ENCODE assay signal across 8 mouse cellular contexts in the genomic region with DNA sequence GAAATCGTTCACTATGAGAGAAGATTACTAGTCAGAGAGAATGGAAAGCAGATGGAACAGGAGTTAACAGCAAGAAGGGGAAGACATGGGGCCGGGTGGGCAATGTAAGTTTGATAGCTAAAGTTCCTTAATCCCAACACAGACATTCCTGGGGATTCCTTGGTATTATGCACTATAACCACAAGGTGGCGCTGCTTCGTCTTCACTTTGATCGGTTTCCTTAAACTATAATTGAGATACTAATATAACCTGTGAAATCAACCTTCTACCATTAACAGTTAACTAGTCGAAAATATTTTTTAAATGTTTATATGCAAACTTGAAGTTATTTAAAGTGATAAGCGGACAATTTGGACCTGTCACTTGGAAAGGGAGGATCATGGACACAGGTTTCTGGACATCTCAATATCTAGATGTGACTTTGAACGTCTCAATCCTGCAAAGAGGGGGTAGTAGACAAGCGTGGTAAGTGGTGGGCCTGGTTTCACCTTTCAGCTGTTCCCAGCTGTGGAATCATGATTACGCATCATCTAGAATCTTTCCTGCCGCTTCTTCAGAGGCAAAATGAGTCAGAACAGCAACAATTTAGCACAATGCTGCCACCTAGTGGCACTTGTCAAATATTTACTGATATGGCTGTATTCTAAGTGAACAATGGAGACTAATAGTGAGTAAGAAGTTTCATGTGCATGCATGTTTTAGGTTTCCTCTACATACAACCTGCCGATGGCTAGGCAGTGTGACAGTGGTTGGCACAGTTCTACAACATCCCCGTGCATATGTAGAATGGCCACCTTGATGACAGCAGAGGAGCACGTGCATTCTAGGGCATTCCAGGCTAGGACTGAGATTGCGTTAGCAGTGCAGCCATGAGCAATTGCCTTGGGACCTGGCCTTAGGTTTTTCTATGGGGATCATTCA. TPM values are rescaled to one million over a fixed set of nuclear protein-coding genes. Genes with fewer than 3 reads are reported as not detected.
A peak's percentile ranks its signal among the peaks of the same experiment; 100 is the strongest.
DNase-seq lines count a peak whose midpoint lies in the region; ATAC-seq and TF ChIP-seq lines count a peak whose summit lies in the region.

No protein-coding gene starts in this region.

- DNase-seq in ES-E14 (ENCODE audit: low read depth, low spot score), result peak; percentile 86
- DNase-seq in heart, postnatal 14 days, result peak; percentile 72 to 81
- DNase-seq in layer of hippocampus, adult 11-12 months (ENCODE audit: low spot score), result peak; percentile 78
- peak; percentile 64 for DNase-seq in liver, postnatal 0 days

- in situ Hi-C loops in ES-E14 (cut with MboI; ENCODE audit: low sequenced_read_pairs in 2 of 2, unreplicated experiment in 2 of 2), result loop anchor here in 1 of 2 experiments (5.0 kb wide), 1 partner anchor 150 kb away; no protein-coding TSS in a partner anchor

- no peaks in the 10 kb centered on the region for H3K4me1 ChIP-seq in ES-E14 (ENCODE audit: control insufficient read depth in 2 of 2, insufficient read depth in 2 of 2, low read length in 2 of 2, poor library complexity in 1 of 2)
- H3K4me1 ChIP-seq in forebrain, embryonic 13.5 days, result no peaks in the 10 kb centered on the region
- H3K4me1 ChIP-seq in liver, postnatal 0 days (ENCODE audit: insufficient read depth), result no peaks in the 10 kb centered on the region
- H3K4me1 ChIP-seq in neural tube, embryonic 13.5 days (replicated peaks), result no peaks in the 10 kb centered on the region
- H3K4me1 ChIP-seq in testis, adult 2 months (ENCODE audit: control insufficient read depth, insufficient read depth, low read length), result no peaks in the 10 kb centered on the region

- H3K4me2 ChIP-seq in forebrain, embryonic 13.5 days, result peak overlapping the region; percentile 55
- H3K4me2 ChIP-seq in liver, postnatal 0 days (ENCODE audit: low read depth, low read length), result peak overlapping the region; percentile 79
- H3K4me2 ChIP-seq in neural tube, embryonic 13.5 days, result peak overlapping the region; percentile 58

- no peak for TF ChIP-seq EP300 in liver, postnatal 0 days (IDR thresholded peaks at IDR 0.05; ENCODE audit: low read depth)

- peak; percentile 80 for ATAC-seq in cerebellum, adult (ENCODE audit: insufficient number of reproducible peaks, low FRiP score, low TSS enrichment)
- peak; percentile 86 for ATAC-seq in forebrain, embryonic 13.5 days
- ATAC-seq in liver, postnatal 0 days, result peak; percentile 63
- ATAC-seq in neural tube, embryonic 13.5 days (ENCODE audit: low read depth), result peak; percentile 92

- WGBS in forebrain, embryonic 13.5 days, result 16% methylated on average over 15 of the region's 15 CpGs
- WGBS in liver, postnatal 0 days (ENCODE audit: insufficient replicate concordance), result 14% methylated on average over 15 of the region's 15 CpGs
- WGBS in neural tube, embryonic 13.5 days, result 19% methylated on average over 15 of the region's 15 CpGs

- intact Hi-C loops in heart, postnatal 14 days (cut with DNase I), result loop anchor here (1.0 to 10.0 kb wide), 2 partner anchors 150 to 177 kb away; no protein-coding TSS in a partner anchor

- peak overlapping the region in 1 of 2 experiments; percentile 48; a peak in 2 of 4 replicates for H3K4me3 ChIP-seq in ES-E14 (ENCODE audit: insufficient read depth in 1 of 2, low read depth in 1 of 2, low read length in 2 of 2, poor library complexity in 1 of 2, severe bottlenecking in 1 of 2)
- H3K4me3 ChIP-seq in forebrain, embryonic 13.5 days, result peak overlapping the region; percentile 27
- peak overlapping the region; percentile 27 for H3K4me3 ChIP-seq in liver, postnatal 0 days (ENCODE audit: low read depth, low read length)
- H3K4me3 ChIP-seq in neural tube, embryonic 13.5 days, result peak overlapping the region; percentile 33
- peak overlapping the region; percentile 46; the same call in 1 of the 2 replicates for H3K4me3 ChIP-seq in testis, adult 2 months (ENCODE audit: control insufficient read depth, low read depth, low read length)

- H3K9ac ChIP-seq in ES-E14 (ENCODE audit: insufficient read depth, low read depth, low read length, poor library complexity, severe bottlenecking), result no peak overlapping the region
- no peak overlapping the region for H3K9ac ChIP-seq in forebrain, embryonic 13.5 days
- no peak overlapping the region for H3K9ac ChIP-seq in liver, postnatal 0 days (replicated peaks)
- peak overlapping the region; percentile 54; the same call in 1 of the 2 replicates for H3K9ac ChIP-seq in neural tube, embryonic 13.5 days

- H3K9me3 ChIP-seq in ES-E14 (ENCODE audit: control insufficient read depth, insufficient read depth, low read depth, low read length), result no peaks in the 10 kb centered on the region
- H3K9me3 ChIP-seq in forebrain, embryonic 13.5 days (replicated peaks), result no peaks in the 10 kb centered on the region
- H3K9me3 ChIP-seq in liver, postnatal 0 days (ENCODE audit: low read length), result no peaks in the 10 kb centered on the region
- H3K9me3 ChIP-seq in neural tube, embryonic 13.5 days, result no peaks in the 10 kb centered on the region

- no peaks in the 10 kb centered on the region for H3K36me3 ChIP-seq in ES-E14 (ENCODE audit: control insufficient read depth, insufficient read depth, low read length, poor library complexity, severe bottlenecking)
- H3K36me3 ChIP-seq in forebrain, embryonic 13.5 days (ENCODE audit: poor library complexity, severe bottlenecking), result no peaks in the 10 kb centered on the region
- H3K36me3 ChIP-seq in liver, postnatal 0 days (replicated peaks; ENCODE audit: insufficient read depth, low read length), result no peaks in the 10 kb centered on the region
- no peaks in the 10 kb centered on the region for H3K36me3 ChIP-seq in neural tube, embryonic 13.5 days
- no peaks in the 10 kb centered on the region for H3K36me3 ChIP-seq in testis, adult 2 months (ENCODE audit: control insufficient read depth, insufficient read depth, low read length)

- no peak for TF ChIP-seq POLR2A in testis, adult 2 months (IDR thresholded peaks at IDR 0.05; ENCODE audit: control insufficient read depth, low read depth, low read length)

- no peaks in the 10 kb centered on the region for H3K27me3 ChIP-seq in forebrain, embryonic 13.5 days
- H3K27me3 ChIP-seq in liver, postnatal 0 days (ENCODE audit: insufficient read depth, low read length), result no peaks in the 10 kb centered on the region
- no peaks in the 10 kb centered on the region for H3K27me3 ChIP-seq in neural tube, embryonic 13.5 days
- H3K27me3 ChIP-seq in testis, adult 2 months (ENCODE audit: control insufficient read depth, insufficient read depth, low read length), result no peaks in the 10 kb centered on the region

- H3K27ac ChIP-seq in ES-E14 (ENCODE audit: insufficient read depth, low read depth, low read length, poor library complexity, severe bottlenecking), result no peak overlapping the region
- no peak overlapping the region for H3K27ac ChIP-seq in forebrain, embryonic 13.5 days
- H3K27ac ChIP-seq in liver, postnatal 0 days (ENCODE audit: low read depth), result no peak overlapping the region
- H3K27ac ChIP-seq in neural tube, embryonic 13.5 days (replicated peaks), result no peak overlapping the region
- no peak overlapping the region for H3K27ac ChIP-seq in testis, adult 2 months (ENCODE audit: control insufficient read depth, insufficient read depth, low read depth, low read length)

- TF ChIP-seq CTCF in liver, postnatal 0 days (IDR thresholded peaks at IDR 0.05; ENCODE audit: low read depth), result peak; percentile 82
- TF ChIP-seq CTCF in testis, adult 2 months (IDR thresholded peaks at IDR 0.05; ENCODE audit: control insufficient read depth, insufficient read depth, insufficient replicate concordance, low read depth, low read length), result peak; percentile 17; the same call in 1 of the 2 replicates

TF ChIP-seq in ES-E14, 5 proteins besides CTCF, POLR2A, EP300 and RAD21 (continues in another document):
- TF ChIP-seq ZC3H11A (IDR thresholded peaks at IDR 0.05; ENCODE audit: borderline replicate concordance, low read depth, low read length) (no peak), ZNF384 (IDR thresholded peaks at IDR 0.05; ENCODE audit: low read depth, low read length) (no peak), MAFK (IDR thresholded peaks at IDR 0.05; ENCODE audit: insufficient read depth, low read depth, low read length) (no peak)

RNA-seq across cellular contexts. Expression of gene Cstl1, which starts 2.0 kb away (rescaled TPM):
- not detected in 2 replicates for total RNA-seq in ES-E14 (2012; rRNA removed)
- polyA plus RNA-seq in forebrain, embryonic 13.5 days (2015; fragmentation: Nextera tagmentation; extraction: Ambion mirVana), result not detected in 2 replicates
- total RNA-seq in heart, postnatal 14 days (2021), result not detected
- polyA plus RNA-seq in liver, postnatal 0 days (2015; fragmentation: Nextera tagmentation; extraction: Ambion mirVana), result not detected in 2 replicates
- not detected in 2 replicates for polyA plus RNA-seq in neural tube, embryonic 13.5 days (2015; fragmentation: Nextera tagmentation; extraction: Ambion mirVana)
- polyA plus RNA-seq in testis, adult 2 months (2012; rRNA removed), result 128 and 160 TPM in 2 replicates

RNA-seq across cellular contexts. Expression of gene Cst11, which starts 19.1 kb away (rescaled TPM):
- not detected in 2 replicates for total RNA-seq in ES-E14 (2012; rRNA removed)
- not detected in 2 replicates for polyA plus RNA-seq in forebrain, embryonic 13.5 days (2015; fragmentation: Nextera tagmentation; extraction: Ambion mirVana)
- total RNA-seq in heart, postnatal 14 days (2021), result not detected
- polyA plus RNA-seq in liver, postnatal 0 days (2015; fragmentation: Nextera tagmentation; extraction: Ambion mirVana), result not detected in 2 replicates
- not detected in 2 replicates for polyA plus RNA-seq in neural tube, embryonic 13.5 days (2015; fragmentation: Nextera tagmentation; extraction: Ambion mirVana)
- not detected in 2 replicates for polyA plus RNA-seq in testis, adult 2 months (2012; rRNA removed)

RNA-seq across cellular contexts. Expression of gene Napb, which starts 19.9 kb away (rescaled TPM):
- total RNA-seq in ES-E14 (2012; rRNA removed), result 4.2 and 5.4 TPM in 2 replicates
- 20.3 and 23.6 TPM in 2 replicates for polyA plus RNA-seq in forebrain, embryonic 13.5 days (2015; fragmentation: Nextera tagmentation; extraction: Ambion mirVana)
- total RNA-seq in heart, postnatal 14 days (2021), result 1 to 10 TPM; 1.6 to 2.1 TPM
- polyA plus RNA-seq in liver, postnatal 0 days (2015; fragmentation: Nextera tagmentation; extraction: Ambion mirVana), result 0.39 and 0.41 TPM in 2 replicates
- polyA plus RNA-seq in neural tube, embryonic 13.5 days (2015; fragmentation: Nextera tagmentation; extraction: Ambion mirVana), result 50.0 and 54.0 TPM in 2 replicates
- 0.84 and 1.2 TPM in 2 replicates for polyA plus RNA-seq in testis, adult 2 months (2012; rRNA removed)

RNA-seq across cellular contexts. Expression of gene 8030411F24Rik, which starts 29.7 kb away (rescaled TPM):
- total RNA-seq in ES-E14 (2012; rRNA removed), result 1.3 TPM in 1 of 2 replicates, not detected in the other
- polyA plus RNA-seq in forebrain, embryonic 13.5 days (2015; fragmentation: Nextera tagmentation; extraction: Ambion mirVana), result not detected in 2 replicates
- total RNA-seq in heart, postnatal 14 days (2021), result not detected
- polyA plus RNA-seq in liver, postnatal 0 days (2015; fragmentation: Nextera tagmentation; extraction: Ambion mirVana), result not detected in 2 replicates
- not detected in 2 replicates for polyA plus RNA-seq in neural tube, embryonic 13.5 days (2015; fragmentation: Nextera tagmentation; extraction: Ambion mirVana)
- 15.4 and 23.7 TPM in 2 replicates for polyA plus RNA-seq in testis, adult 2 months (2012; rRNA removed)

RNA-seq across cellular contexts. Expression of gene Cst12, which starts 37.0 kb away (rescaled TPM):
- total RNA-seq in ES-E14 (2012; rRNA removed), result not detected in 2 replicates
- polyA plus RNA-seq in forebrain, embryonic 13.5 days (2015; fragmentation: Nextera tagmentation; extraction: Ambion mirVana), result not detected in 2 replicates
- 1 to 10 TPM in 1 of 2 experiments, under 1 TPM in 1; 0.76 to 1.3 TPM for total RNA-seq in heart, postnatal 14 days (2021)
- not detected in 2 replicates for polyA plus RNA-seq in liver, postnatal 0 days (2015; fragmentation: Nextera tagmentation; extraction: Ambion mirVana)
- not detected in 2 replicates for polyA plus RNA-seq in neural tube, embryonic 13.5 days (2015; fragmentation: Nextera tagmentation; extraction: Ambion mirVana)
- 116 and 198 TPM in 2 replicates for polyA plus RNA-seq in testis, adult 2 months (2012; rRNA removed)

Comparison
In these comparisons a context has a peak if more than half of its experiments do, and no peak if none do; other contexts are left out.
1. RNA of gene Cstl1, which starts 2.0 kb away (polyA plus RNA-seq): 128 to 160 TPM in testis, adult 2 months; not detected in forebrain, embryonic 13.5 days, not detected in liver, postnatal 0 days and not detected in neural tube, embryonic 13.5 days; every median in the first group is over 100 times any median in the second.
2. Peak in every context shown above with its lines, with median percentiles within 50 percentile points of each other: DNase-seq, ATAC-seq and H3K4me2 ChIP-seq.